Mouse (Mus musculus) erythroid progenitor cell, adult 5-6 weeks (primary cell): ENCODE data around the gene Ipo13. TPM values are rescaled to one million over a fixed set of nuclear protein-coding genes. Genes with fewer than 3 reads are reported as not detected.

Experiments
- ATAC-seq: replicated peaks from 2 replicates; pipeline ENCODE4 v1.8.0; 2016; ENCODE audit warnings: moderate number of reproducible peaks, mild to moderate bottlenecking, moderate TSS enrichment, inconsistent platforms; ENCODE audit not compliant: poor library complexity, low FRiP score, severe bottlenecking
- total RNA-seq, 2 experiments: library from RNA; stranded (forward) in 1 of 2; stranded (reverse) in 1 of 2; fragments of 150-400 nt in 1 of 2; fragments of 186-747, 209-891 nt in 1 of 2; gene quantifications; 2 replicates each; pipeline versions ENCODE4 v1.2.3 to v1.2.4; 2015 to 2017; ENCODE audit warnings: low replicate concordance in 2 of 2

Ipo13 gene
- total RNA-seq, 2 experiments from 2014 or later = 10.5 to 17.9 TPM

DNA sequence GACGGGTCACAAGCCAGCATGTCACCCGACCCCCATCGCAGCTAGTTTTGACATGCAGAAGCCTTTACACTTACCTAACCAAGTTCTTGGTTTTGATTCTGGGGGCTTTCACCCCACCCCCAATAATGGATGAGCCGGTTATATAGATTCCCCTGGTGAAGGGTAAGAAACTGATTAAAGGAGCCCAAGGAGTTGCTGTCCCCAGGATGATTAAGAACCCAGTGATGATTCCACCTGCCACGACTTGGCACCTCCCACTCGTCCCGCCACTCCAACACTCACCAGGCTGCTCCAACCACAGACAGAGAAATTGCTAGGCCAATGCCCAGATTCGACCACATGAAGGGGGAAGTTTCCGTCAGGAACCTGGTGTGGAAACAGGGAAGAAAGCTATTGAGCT, 28.8 kb downstream of the Ipo13 start:
- ATAC-seq = no peak

DNA sequence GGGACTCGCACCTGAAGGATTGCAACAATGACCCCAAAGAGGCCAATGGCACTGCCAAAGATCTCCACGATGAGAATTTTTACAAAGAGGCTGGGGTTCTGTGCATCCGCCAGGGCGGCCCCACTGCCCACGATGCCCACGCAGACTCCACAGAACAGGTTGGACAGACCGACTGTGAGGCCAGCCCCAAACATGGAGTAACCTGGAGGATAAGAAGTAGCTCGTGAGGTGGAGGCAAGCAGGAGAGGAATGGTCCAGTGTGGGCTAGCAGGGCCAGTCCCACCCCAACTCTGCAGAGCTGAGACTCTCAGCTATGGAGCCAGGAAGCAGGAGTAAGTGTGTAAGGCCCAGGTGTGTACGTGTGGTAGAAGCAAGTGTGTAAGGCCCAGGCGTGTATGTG, 29.7 kb downstream of the Ipo13 start:
- ATAC-seq = no peak

DNA sequence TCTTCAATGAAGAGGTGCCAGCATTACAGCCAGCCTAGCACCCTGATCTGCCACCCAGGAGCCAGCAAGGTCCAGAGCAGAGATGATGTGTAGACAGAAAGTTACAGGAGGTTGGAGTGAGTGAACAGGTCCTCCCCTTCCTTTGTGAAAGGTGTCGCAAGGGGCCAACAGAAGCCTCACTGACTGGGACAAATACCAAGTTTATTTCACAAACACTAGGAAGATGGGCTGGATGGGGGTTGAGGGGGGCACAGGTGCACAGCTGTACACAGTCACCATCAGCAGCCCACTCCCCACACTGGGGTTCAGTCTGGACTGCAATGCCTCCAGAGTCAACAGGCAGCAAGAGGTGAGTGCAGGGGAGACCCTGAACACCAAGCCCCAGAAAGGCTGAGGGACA, 30.7 kb downstream of the Ipo13 start:
- no peak for ATAC-seq

DNA sequence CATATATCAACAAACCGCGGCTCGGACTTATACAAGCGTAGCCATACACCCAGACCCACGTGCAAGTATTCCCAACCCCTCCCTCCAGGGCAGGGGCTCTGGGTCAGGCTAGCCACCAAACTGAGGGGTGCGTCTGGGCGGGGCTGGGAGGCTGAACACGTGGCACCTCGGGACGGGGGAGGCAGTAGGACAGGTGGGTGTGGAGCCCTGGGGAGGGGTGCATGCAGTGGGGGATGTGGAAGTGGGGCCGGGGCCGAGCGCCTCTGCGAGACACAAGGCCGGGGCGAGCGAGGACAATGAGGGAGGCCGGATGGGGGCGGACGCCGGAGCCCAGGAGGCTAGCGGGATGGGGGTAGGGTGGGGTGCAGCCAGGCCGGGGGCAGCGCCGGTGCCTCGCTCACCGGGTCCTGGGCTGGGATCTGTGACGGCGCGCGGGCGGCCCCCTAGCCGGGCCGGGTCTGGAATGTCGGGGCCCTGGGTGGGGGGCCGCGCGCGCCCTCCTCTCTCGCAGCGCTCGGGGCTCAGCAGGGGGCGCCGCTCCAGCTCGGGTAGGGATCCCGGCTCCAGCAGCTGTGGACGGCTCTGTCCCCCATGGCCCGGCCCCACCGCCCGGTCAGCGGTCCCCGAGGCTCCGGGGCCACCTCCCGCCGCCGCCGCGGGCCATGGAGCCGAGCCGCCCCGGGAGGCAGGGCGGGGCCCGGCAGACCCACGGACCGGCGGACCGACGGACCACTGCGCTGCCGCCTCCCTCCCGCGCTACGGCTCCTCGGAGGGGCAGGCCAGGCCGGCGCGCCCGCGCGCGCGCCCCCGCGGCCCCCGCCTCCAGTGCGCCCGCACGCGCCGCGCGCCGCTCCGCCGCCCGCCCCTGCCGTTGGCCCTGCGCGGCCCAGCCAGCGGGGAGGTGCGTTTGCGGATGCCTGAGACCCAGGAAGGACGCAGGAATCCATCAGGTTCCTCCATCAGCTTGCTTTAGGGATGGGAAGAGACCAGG, 31.8 kb downstream of the Ipo13 start, which contains the start of gene B4galt2:
TSS of gene B4galt2 (minus strand) at position 787 of the 991 bp plus-strand sequence.
- ATAC-seq = no peak

DNA sequence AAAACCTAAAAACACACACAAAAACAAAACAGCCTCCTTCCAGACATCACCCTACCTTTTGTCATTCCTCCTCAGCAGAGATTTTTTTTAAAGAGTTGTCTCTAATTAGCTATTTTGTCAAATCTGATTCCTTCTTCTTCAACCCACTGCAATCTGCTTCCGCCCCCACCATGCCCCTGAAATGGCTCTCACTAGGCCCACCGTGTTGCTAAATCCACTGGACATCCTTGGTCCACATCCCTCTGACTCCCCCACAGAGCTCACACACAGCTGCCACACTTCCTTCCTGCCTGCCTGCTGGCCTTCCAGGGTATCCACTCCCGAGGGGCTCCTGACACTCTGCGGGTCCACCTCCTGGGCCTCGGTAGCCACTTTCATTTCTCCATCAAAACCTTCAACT, 36.1 kb downstream of the Ipo13 start:
- ATAC-seq = no peak

DNA sequence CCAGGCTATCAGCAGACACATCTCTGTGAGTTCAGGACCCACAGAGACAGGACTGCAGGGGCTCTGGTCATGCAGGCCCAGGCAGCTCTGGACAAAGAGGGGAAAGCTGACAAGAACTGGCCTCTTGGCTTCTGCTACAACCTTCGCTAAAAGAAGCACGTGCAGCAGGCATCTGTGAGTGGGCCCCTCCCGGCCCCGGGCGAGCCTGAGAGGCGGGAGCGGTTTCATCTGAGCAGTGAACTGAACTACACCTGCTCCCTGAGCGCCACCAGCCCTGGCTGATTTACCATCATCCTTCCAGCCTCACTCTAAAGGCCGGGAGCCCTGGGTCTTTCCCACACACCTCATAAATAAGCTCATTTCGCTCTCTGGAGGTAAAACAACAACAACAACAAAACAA, 36.5 kb downstream of the Ipo13 start:
- ATAC-seq = no peak

DNA sequence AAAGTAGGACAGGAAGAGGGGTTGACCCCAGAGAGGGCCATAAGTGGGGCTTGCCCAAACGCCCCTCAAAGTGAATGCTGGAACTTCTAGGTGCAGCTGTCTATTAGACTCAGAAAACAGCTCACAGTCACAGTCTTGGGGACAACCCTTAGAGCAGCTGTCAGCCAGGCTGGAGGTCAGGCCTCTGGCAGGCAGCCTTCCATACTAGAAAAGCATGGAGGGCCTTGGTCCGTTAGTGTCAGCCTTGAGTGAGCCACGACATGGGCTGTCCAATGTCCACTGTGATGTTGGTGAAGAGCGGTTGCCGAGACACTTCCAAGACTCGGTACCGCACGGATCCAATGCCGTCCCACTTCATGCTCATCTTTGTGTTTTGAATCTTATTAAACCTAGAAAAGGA, 41.2 kb downstream of the Ipo13 start:
- ATAC-seq = no peak

DNA sequence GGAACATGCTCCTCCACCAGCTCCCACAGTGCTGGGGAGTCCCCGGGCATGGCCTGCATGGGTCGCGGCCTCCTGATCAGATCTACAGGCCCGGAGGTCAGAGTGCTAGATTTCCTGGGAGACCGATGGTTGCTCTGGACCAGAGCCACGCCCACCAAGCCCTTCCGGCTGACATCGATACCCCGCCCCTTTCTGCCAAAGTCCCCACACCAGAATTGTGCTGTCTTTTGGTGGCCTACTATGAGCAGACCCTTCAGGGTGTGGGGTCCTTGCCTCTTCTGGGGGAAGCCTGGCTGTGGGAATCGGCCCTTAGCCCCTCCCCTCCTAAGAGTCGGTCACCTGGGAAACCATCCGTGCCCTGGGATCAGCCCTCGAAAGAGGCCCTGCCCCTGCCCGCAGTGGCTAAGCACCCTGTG, 42.3 kb downstream of the Ipo13 start, which contains the start of gene Ccdc24:
TSS of gene Ccdc24 (minus strand) at position 87 of the 416 bp plus-strand sequence.
- ATAC-seq = no peak

DNA sequence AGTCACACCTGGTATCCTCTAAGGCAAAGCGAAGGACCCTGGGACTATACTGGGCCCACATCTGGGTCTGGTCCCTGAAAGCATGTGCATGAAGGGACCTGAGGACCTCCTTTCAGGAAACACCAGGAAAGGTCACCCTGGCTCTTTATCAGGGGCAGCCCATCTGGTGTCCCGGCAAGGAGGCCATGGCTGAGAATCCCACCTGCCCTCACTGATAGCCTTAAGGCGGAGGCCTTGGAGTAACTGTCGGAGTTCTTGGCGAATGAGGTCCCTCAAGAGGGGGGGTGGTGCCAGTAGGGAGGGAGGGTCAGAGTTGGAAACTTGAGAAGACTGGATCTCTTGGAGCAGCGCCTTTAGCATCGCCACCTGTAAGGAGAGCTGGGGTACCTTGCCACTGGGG, 43.0 kb downstream of the Ipo13 start:
- ATAC-seq = no peak

DNA sequence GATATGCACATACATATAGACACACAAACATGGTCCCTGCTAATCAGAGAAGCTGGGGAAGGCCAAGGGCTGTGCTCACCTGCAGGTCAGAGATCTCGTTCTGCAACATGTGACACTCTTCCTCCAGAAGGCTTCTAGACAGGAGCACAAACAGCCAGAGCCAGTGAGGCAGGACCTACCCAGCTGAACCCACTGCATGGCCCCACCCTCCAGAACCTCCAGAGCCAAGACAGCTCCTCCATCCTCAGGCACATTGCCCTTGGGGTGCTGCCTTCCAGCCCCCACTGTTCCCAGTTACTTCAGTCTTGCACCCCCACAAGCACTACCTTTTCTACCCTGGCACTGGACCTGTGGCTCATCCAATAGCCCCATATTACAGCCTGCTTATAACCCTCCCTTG, 44.4 kb downstream of the Ipo13 start:
- peak; percentile 22 for ATAC-seq

DNA sequence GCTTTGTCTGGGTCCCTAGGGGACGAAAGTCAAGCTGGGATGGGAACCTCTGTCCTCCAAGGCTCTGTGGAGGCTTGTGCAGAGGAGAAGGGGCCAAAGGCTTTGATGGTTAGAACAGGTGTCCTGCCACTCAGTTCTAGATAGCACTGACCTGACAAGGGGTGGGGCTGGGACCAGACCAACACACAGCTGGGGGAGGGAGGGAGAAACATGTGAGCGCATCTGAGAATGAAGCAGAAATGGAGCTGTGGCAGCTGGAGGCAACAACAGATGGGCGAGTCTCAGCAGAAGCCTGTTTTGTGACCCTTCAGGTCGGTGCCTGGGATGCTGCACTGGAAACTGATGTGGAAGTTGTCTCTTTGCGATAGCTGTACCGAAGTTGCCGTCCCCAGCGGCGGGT, 45.5 kb downstream of the Ipo13 start:
- no peak for ATAC-seq

DNA sequence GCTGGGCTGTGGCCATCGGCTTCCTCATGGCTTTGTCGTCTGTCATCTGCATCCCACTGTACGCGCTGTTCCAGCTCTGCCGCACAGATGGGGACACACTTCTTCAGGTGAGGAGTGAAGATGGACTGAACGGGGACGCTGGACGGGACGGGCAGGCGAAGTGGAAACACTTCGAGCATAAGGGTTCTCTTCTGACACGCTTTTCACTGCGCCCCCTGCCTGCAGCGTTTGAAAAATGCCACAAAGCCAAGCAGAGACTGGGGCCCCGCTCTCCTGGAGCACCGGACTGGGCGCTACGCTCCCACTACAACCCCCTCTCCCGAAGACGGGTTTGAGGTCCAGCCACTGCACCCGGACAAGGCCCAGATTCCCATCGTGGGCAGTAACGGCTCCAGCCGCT, 47.0 kb downstream of the Ipo13 start:
- 0 out of 2 replicates have a peak, but pooled peaks have one; percentile 12 for ATAC-seq

DNA sequence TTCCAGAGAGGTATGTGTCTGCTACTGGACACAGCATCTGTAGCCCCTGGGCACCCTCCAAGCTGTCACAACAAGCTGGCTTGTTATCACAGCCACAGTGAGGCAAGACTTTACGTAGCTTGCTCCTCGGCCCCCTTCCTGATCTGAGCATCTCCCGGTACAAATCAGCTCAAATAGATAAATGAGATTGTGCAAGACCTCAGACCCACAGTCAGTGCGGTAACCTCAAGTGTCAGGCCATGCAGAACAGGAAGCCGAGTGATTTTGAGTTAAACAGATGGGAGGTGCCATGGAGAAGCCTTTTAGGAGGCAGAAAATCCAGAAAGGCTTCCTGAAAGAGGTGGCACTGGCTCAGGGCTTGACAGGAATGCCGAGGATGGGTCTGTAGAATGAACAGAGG, 47.8 kb downstream of the Ipo13 start:
- ATAC-seq = no peak

DNA sequence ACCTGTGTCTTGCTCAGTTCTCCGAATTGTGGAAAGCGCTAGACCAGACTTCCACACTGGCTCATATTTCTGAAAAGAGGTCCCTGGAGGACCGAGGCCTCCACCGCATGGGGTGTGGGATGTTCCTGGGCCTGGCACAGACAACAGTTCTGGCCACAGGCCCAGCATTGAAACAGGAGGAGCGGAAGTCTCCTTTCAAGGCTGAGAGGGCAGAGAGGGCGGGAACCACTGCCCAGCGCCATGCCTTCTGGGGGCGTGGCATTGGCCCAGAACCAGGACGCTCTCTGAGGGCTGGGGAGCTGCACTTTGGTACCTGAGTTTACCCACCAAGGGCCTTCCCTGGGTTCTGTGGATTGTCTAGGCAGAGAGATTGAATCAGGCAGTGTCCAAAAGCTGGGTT, 48.7 kb downstream of the Ipo13 start:
- no peak for ATAC-seq

DNA sequence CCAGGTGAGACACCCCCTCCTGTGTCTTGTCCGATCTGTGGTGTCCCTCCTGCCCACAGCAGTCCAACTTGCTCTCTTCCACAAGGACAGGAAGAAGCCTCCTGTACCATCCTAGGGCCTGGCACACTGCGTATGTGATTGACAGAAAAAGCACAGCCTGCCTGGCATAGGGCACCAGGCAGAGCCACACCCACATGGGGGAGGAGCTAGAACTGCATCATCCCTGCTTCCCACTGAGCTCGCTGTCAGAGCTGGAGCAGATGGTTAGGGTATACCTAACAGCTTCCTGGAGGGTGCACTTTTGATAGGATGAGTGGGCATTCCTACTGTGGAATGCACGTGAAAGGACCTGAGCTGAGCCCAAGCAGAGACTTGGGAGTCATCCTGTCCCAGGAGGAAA, 52.0 kb downstream of the Ipo13 start:
- ATAC-seq = 0 out of 2 replicates have a peak, but pooled peaks have one; percentile 10

DNA sequence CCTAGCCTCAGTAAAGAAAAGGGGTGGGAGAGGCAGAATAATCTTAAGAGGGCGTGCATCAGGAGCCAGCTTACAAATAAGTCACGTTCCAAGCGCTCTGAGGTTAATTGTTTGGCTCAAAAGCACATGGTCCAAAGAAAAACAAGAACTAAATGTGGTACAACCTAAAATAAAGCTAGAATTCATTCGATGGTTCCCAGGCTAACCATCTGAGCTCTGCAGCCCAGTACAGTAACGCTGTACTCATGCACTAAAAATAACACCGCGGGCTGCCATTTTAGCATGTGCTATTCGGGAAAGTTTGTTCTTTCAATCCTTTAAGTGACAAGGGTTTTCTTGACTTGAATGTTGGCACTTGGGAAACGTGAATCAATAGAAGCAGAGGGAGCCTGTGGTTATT, 54.2 kb downstream of the Ipo13 start:
- ATAC-seq = no peak

DNA sequence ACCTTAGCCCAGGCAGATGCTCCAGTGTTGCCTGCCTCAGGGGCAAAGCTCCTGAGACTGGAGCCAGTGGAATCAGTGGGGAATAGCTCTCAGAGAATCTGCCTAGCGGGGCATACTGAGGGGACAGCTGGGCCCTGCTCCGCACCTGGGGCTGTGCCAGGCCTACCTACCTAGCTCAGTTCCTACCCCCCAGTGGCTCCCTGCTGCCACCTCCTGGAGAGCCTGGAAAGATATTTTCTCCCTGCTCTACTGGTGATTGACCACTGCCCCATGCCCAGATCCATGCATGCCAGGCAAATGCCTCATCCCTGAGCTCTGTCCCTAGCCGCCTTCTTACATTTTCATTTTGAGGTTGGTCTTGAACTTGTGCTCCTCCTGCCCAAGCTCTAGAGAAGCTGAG, 56.0 kb downstream of the Ipo13 start:
- ATAC-seq = peak; percentile 47

DNA sequence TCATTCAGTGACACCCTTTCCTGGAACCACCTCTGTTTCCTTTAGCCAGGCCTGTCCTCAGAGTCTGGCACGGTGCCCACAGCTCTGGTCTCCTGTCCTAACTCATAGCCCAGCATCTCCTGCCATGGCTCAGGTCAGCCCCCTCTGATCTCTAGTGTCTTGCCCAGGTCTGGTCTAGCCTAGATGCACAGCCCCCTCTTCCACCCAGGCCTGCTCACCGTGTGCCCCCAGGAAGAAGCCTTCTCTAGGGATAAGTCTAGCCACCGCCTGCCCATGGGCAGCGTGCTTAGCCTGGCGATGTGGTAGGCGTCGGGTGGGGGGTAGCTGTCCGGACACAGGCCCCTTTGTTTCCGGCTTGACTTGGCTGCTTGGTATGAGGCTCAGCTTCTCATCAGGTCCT, 59.7 kb downstream of the Ipo13 start:
- ATAC-seq = no peak

DNA sequence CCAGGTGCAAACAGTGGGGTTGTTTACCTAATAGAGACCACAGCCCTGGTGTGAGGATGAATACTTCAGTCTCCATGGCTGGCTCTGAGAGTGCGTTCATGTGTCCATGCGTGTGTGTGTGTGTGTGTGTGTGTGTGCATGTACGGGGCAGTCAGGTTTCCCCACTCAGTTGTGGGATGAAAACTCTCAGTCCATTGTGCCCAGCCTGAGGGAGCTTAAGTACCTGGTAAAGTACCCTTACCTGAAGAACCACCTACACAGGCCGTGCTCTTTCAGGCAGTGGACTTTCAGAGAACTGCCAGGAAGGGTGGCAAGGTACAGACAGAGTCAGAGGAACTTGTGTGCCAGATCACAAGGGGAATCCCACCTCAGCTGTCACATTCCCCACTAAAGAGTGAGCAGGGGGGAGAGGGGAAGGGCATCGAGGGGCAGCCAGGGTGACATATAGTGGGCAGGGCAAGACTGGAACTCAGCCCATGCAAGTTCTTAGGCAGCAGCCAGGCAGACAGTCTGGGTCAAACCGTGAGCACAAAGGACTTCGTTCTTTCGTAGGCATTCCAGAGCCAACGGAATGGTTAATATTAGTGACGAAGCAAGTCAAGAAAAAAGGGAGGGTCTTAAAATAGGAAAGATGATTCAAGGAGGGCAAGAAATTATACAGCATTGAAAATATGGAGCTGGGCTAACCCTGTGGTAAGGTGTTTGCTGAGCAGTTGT, 62.5 kb downstream of the Ipo13 start:
- ATAC-seq = no peak

DNA sequence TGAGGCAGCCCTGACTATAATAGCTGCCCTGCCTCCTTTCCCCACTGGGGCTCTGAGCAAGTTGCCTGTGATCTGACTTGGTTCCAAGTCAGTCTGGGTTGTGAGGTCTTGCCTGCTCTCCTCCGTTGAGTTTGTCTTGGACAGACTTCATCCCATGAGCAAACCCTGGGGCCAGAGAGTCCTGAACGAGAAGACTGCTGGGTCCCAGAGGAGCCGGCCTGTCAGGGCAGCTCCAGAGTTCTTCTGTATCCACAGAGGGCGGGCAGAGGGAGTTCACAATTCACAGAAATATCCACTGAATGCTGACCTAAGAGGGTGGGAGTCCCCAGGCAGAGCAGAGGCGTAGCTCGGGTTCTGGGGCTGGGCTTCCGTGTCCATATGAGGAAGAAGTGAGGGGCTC, 63.9 kb downstream of the Ipo13 start:
- no peak for ATAC-seq

DNA sequence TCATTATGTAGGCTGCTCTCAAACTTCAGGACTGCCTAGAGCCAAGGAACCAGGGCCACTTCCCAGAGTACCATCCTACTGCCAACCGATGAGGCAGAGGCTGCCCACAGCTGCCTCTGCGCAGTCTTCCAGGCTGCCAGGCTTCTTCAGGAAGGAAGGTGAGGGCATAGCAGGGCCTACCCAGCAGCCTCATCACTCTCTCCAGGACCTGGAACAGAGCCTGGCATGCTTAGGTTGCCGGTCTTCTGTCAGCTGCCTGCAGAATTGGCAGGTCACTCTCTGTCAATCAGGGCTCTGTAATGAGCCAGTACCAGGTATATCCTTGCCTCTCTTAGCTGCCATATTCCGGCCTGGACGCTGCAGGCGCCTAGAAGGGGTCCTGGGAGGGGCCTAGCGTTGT, 64.6 kb downstream of the Ipo13 start:
- ATAC-seq = no peak
